In genomic region chr2:110275424-110275823, GRCm38 (mm10) we compare ENCODE assay signal across 17 mouse cellular contexts. TPM values are rescaled to one million over a fixed set of nuclear protein-coding genes. Genes with fewer than 3 reads are reported as not detected.
A peak's percentile ranks its signal among the peaks of the same experiment; 100 is the strongest.
DNase-seq lines count a peak whose midpoint lies in the region; ATAC-seq lines count a peak whose summit lies in the region.
"Had no signal": no experiment of that assay in that cellular context is flagged by ENCODE, and none has a peak within 500 bp of the region (broad histone marks: within the 10 kb centered on the region; RNA-seq: fewer than 3 reads in every experiment).

No protein-coding gene starts in this region.

- H3K4me3 ChIP-seq in limb, embryonic 13.5 days = no peak overlapping the region
- no peak overlapping the region for H3K4me3 ChIP-seq in limb, embryonic 10.5 days
- H3K4me3 ChIP-seq in midbrain, embryonic 14.5 days (replicated peaks; ENCODE audit: low read depth, low read length) = no peak overlapping the region
- H3K4me3 ChIP-seq: hindbrain, embryonic 13.5 days; neural tube, embryonic 13.5 days had no signal

- DNase-seq in frontal cortex, postnatal 36 days (ENCODE audit: low spot score in 2 of 2) = peak; percentile 1 to 28
- DNase-seq in frontal cortex, postnatal 14 days (ENCODE audit: low spot score in 2 of 2) = no peak
- DNase-seq in limb, embryonic 10.5 days (ENCODE audit: low spot score) = no peak
- peak; percentile 9 for DNase-seq in NIH3T3 (ENCODE audit: low read depth)
- DNase-seq in layer of hippocampus, adult 18-20 months (ENCODE audit: low spot score in 2 of 2) = peak; percentile 9 to 34
- DNase-seq in neural tube, embryonic 10.5 days (ENCODE audit: extremely low spot score, low spot score) = no peak
- no peak for DNase-seq in midbrain, embryonic 14.5 days
- DNase-seq: cerebellum, adult 11-12 months; gastrocnemius, postnatal 25 days; kidney, adult 18-20 months; thymus, postnatal 36 days had no signal

- peak; percentile 54; the same call in 1 of the 2 replicates for ATAC-seq in limb, embryonic 13.5 days (ENCODE audit: low FRiP score, low read depth)
- no peak for ATAC-seq in midbrain, embryonic 14.5 days (ENCODE audit: low FRiP score, low TSS enrichment)
- ATAC-seq: midbrain, embryonic 16.5 days had no signal

- H3K4me2 ChIP-seq in limb, embryonic 13.5 days (replicated peaks) = no peak overlapping the region
- H3K4me2 ChIP-seq in midbrain, embryonic 14.5 days (ENCODE audit: low read length) = no peak overlapping the region
- H3K4me2 ChIP-seq: hindbrain, embryonic 13.5 days; neural tube, embryonic 13.5 days had no signal

- no peaks in the 10 kb centered on the region for H3K27me3 ChIP-seq in limb, embryonic 13.5 days
- no peaks in the 10 kb centered on the region for H3K27me3 ChIP-seq in limb, embryonic 10.5 days (ENCODE audit: low read depth, poor library complexity, severe bottlenecking)
- no peaks in the 10 kb centered on the region for H3K27me3 ChIP-seq in midbrain, embryonic 14.5 days (ENCODE audit: control insufficient read depth, insufficient read depth, low read length)
- H3K27me3 ChIP-seq: hindbrain, embryonic 13.5 days; neural tube, embryonic 13.5 days had no signal

- WGBS in limb, embryonic 13.5 days = 54% methylated on average over 2 of the region's 2 CpGs
- 85% methylated on average over 2 of the region's 2 CpGs for WGBS in limb, embryonic 10.5 days
- WGBS in midbrain, embryonic 14.5 days = 78% methylated on average over 2 of the region's 2 CpGs

- no peak overlapping the region for H3K9ac ChIP-seq in limb, embryonic 13.5 days
- H3K9ac ChIP-seq in midbrain, embryonic 14.5 days (replicated peaks; ENCODE audit: low read length) = no peak overlapping the region
- H3K9ac ChIP-seq: hindbrain, embryonic 13.5 days; neural tube, embryonic 13.5 days had no signal

- H3K9me3 ChIP-seq in limb, embryonic 13.5 days = no peaks in the 10 kb centered on the region
- H3K9me3 ChIP-seq in limb, embryonic 10.5 days (replicated peaks) = no peaks in the 10 kb centered on the region
- no peaks in the 10 kb centered on the region for H3K9me3 ChIP-seq in midbrain, embryonic 14.5 days (ENCODE audit: control insufficient read depth, low read length)
- H3K9me3 ChIP-seq: G1E; hindbrain, embryonic 13.5 days; neural tube, embryonic 13.5 days had no signal

- peaks cover 4% of the 10 kb centered on the region; the same call in 1 of the 2 replicates for H3K4me1 ChIP-seq in limb, embryonic 13.5 days
- H3K4me1 ChIP-seq in limb, embryonic 10.5 days = no peaks in the 10 kb centered on the region; the same call in 1 of the 2 replicates
- no peaks in the 10 kb centered on the region for H3K4me1 ChIP-seq in midbrain, embryonic 14.5 days (ENCODE audit: control insufficient read depth, insufficient read depth, low read length)
- H3K4me1 ChIP-seq: hindbrain, embryonic 13.5 days; neural tube, embryonic 13.5 days had no signal

- H3K27ac ChIP-seq in limb, embryonic 13.5 days = no peak overlapping the region
- no peak overlapping the region for H3K27ac ChIP-seq in limb, embryonic 10.5 days
- no peak overlapping the region for H3K27ac ChIP-seq in midbrain, embryonic 14.5 days (replicated peaks; ENCODE audit: low read depth, low read length)
- H3K27ac ChIP-seq: hindbrain, embryonic 13.5 days; neural tube, embryonic 13.5 days had no signal

- H3K36me3 ChIP-seq in limb, embryonic 13.5 days = no peaks in the 10 kb centered on the region
- no peaks in the 10 kb centered on the region for H3K36me3 ChIP-seq in limb, embryonic 10.5 days
- no peaks in the 10 kb centered on the region for H3K36me3 ChIP-seq in midbrain, embryonic 14.5 days (ENCODE audit: control insufficient read depth, insufficient read depth, low read length)
- H3K36me3 ChIP-seq: G1E; hindbrain, embryonic 13.5 days; neural tube, embryonic 13.5 days had no signal

RNA-seq across cellular contexts. Expression of gene Bbox1, which starts 38.9 kb away (rescaled TPM):
- polyA plus RNA-seq in limb, embryonic 13.5 days (2015; fragmentation: Nextera tagmentation; extraction: Ambion mirVana) = 0.38 and 0.45 TPM in 2 replicates
- polyA plus RNA-seq in limb, embryonic 10.5 days (2016; fragmentation: Nextera tagmentation; extraction: Ambion mirVana) = 0.19 TPM in 1 of 2 replicates, not detected in the other
- total RNA-seq in layer of hippocampus, adult 18-20 months (2021) = 1 to 10 TPM; 1.3 to 1.5 TPM
- polyA plus RNA-seq in midbrain, embryonic 14.5 days (2014; fragmentation: Nextera tagmentation; extraction: Ambion mirVana) = 0.11 and 0.35 TPM in 2 replicates
- polyA plus RNA-seq: C2C12; G1E; hindbrain, embryonic 13.5 days; neural tube, embryonic 13.5 days had no signal

Comparison
In these comparisons a context has a peak if more than half of its experiments do, and no peak if none do; other contexts are left out.
1. DNase-seq: peak in frontal cortex, postnatal 36 days (2 of 2), NIH3T3 (single experiment) and layer of hippocampus, adult 18-20 months (2 of 2); none in frontal cortex, postnatal 14 days (0 of 2), limb, embryonic 10.5 days (single experiment), neural tube, embryonic 10.5 days (single experiment) and midbrain, embryonic 14.5 days (single experiment).